15 mouse cellular contexts compared by ENCODE assay signal in genomic region chr14:79262677-79263076, GRCm38 (mm10). TPM values are rescaled to one million over a fixed set of nuclear protein-coding genes. Genes with fewer than 3 reads are reported as not detected.
DNase-seq lines count a peak whose midpoint lies in the region; ATAC-seq and TF ChIP-seq lines count a peak whose summit lies in the region.
"Had no signal": no experiment of that assay in that cellular context is flagged by ENCODE, and none has a peak within 500 bp of the region (broad histone marks: within the 10 kb centered on the region; RNA-seq: fewer than 3 reads in every experiment).

No protein-coding gene starts in this region.

- H3K27me3 ChIP-seq in forebrain, embryonic 16.5 days (replicated peaks; ENCODE audit: control insufficient read depth, insufficient read depth, low read length), result no peaks in the 10 kb centered on the region
- no peaks in the 10 kb centered on the region for H3K27me3 ChIP-seq in intestine, postnatal 0 days (replicated peaks; ENCODE audit: control insufficient read depth, insufficient read depth, low read length)
- H3K27me3 ChIP-seq in midbrain, embryonic 11.5 days (ENCODE audit: control insufficient read depth, insufficient read depth, low read length), result no peaks in the 10 kb centered on the region

- H3K9ac ChIP-seq in forebrain, embryonic 16.5 days (replicated peaks; ENCODE audit: low read depth, low read length), result no peak overlapping the region
- no peak overlapping the region for H3K9ac ChIP-seq in intestine, postnatal 0 days (ENCODE audit: low read depth, low read length)
- H3K9ac ChIP-seq in midbrain, embryonic 11.5 days (ENCODE audit: low read length), result no peak overlapping the region
- H3K9ac ChIP-seq: liver, embryonic 13.5 days had no signal

- H3K9me3 ChIP-seq in forebrain, embryonic 16.5 days (ENCODE audit: control insufficient read depth, low read length), result no peaks in the 10 kb centered on the region
- H3K9me3 ChIP-seq in intestine, postnatal 0 days (ENCODE audit: control insufficient read depth), result no peaks in the 10 kb centered on the region
- H3K9me3 ChIP-seq in midbrain, embryonic 11.5 days (ENCODE audit: control insufficient read depth, low read length), result no peaks in the 10 kb centered on the region
- H3K9me3 ChIP-seq: liver, embryonic 13.5 days had no signal

- H3K4me2 ChIP-seq in forebrain, embryonic 16.5 days (ENCODE audit: low read length), result no peak overlapping the region
- no peak overlapping the region for H3K4me2 ChIP-seq in intestine, postnatal 0 days (replicated peaks; ENCODE audit: low read depth)
- no peak overlapping the region for H3K4me2 ChIP-seq in midbrain, embryonic 11.5 days
- H3K4me2 ChIP-seq: liver, embryonic 13.5 days had no signal

- H3K4me3 ChIP-seq in lung, adult 2 months (replicated peaks; ENCODE audit: extremely low read depth, low read depth, low read length), result no peak overlapping the region
- no peak overlapping the region for H3K4me3 ChIP-seq in forebrain, embryonic 16.5 days (replicated peaks; ENCODE audit: low read length)
- no peak overlapping the region for H3K4me3 ChIP-seq in intestine, postnatal 0 days (ENCODE audit: low read depth, low read length)
- no peak overlapping the region for H3K4me3 ChIP-seq in gastrocnemius, adult 2 months
- H3K4me3 ChIP-seq in midbrain, embryonic 11.5 days (ENCODE audit: low read depth, low read length), result no peak overlapping the region
- H3K4me3 ChIP-seq: erythroblast, embryonic 14.5 days; liver, embryonic 13.5 days had no signal

- no peak for TF ChIP-seq CTCF in lung, adult 2 months (IDR thresholded peaks at IDR 0.05; ENCODE audit: insufficient read depth, low read length)
- no peak for TF ChIP-seq CTCF in intestine, postnatal 0 days (IDR thresholded peaks at IDR 0.05; ENCODE audit: low read depth)
- TF ChIP-seq CTCF in gastrocnemius, adult 2 months (IDR thresholded peaks at IDR 0.05), result no peak

- intact Hi-C loops in left cerebral cortex, postnatal 36 days (cut with DNase I), result no loop called here
- intact Hi-C loops in gastrocnemius, adult 2 months (cut with DNase I), result no loop called here

- peak; percentile 35 to 39 for DNase-seq in lung, adult 18-20 months
- no peak for DNase-seq in lung, adult 2 months
- peak; percentile 40 for DNase-seq in brain, adult 2 months (ENCODE audit: low read depth, low spot score)
- DNase-seq in left cerebral cortex, postnatal 36 days (ENCODE audit: low spot score in 2 of 2), result peak; percentile 13 to 21
- no peak for DNase-seq in gastrocnemius, adult 2 months
- no peak for DNase-seq in midbrain, embryonic 11.5 days (ENCODE audit: low spot score, missing footprints)
- DNase-seq: liver, embryonic 13.5 days; thymus, postnatal 25 days had no signal

- no peaks in the 10 kb centered on the region for H3K36me3 ChIP-seq in forebrain, embryonic 16.5 days (ENCODE audit: control insufficient read depth, insufficient read depth)
- no peaks in the 10 kb centered on the region for H3K36me3 ChIP-seq in intestine, postnatal 0 days (ENCODE audit: control insufficient read depth, insufficient read depth)
- H3K36me3 ChIP-seq in midbrain, embryonic 11.5 days (ENCODE audit: control insufficient read depth, insufficient read depth, low read length), result no peaks in the 10 kb centered on the region
- H3K36me3 ChIP-seq: liver, embryonic 13.5 days had no signal

- 80% methylated on average over 4 of the region's 4 CpGs for WGBS in lung, adult 2 months
- WGBS in forebrain, embryonic 16.5 days, result 73% methylated on average over 4 of the region's 4 CpGs
- 92% methylated on average over 4 of the region's 4 CpGs for WGBS in intestine, postnatal 0 days
- 82% methylated on average over 4 of the region's 4 CpGs for WGBS in midbrain, embryonic 11.5 days

- no peaks in the 10 kb centered on the region for H3K4me1 ChIP-seq in lung, adult 2 months (ENCODE audit: control insufficient read depth, insufficient read depth, low read length)
- no peaks in the 10 kb centered on the region for H3K4me1 ChIP-seq in forebrain, embryonic 16.5 days (replicated peaks; ENCODE audit: control insufficient read depth, insufficient read depth, low read length)
- no peaks in the 10 kb centered on the region for H3K4me1 ChIP-seq in intestine, postnatal 0 days (replicated peaks; ENCODE audit: control insufficient read depth, insufficient read depth, low read length)
- no peaks in the 10 kb centered on the region for H3K4me1 ChIP-seq in midbrain, embryonic 11.5 days (ENCODE audit: control insufficient read depth, insufficient read depth, low read length)
- H3K4me1 ChIP-seq: liver, embryonic 13.5 days had no signal

- peak; percentile 79 for ATAC-seq in forebrain, embryonic 16.5 days
- ATAC-seq in intestine, postnatal 0 days, result no peak
- no peak for ATAC-seq in midbrain, embryonic 11.5 days (ENCODE audit: low FRiP score)
- ATAC-seq: midbrain, embryonic 16.5 days had no signal

- no peak for TF ChIP-seq POLR2A in lung, adult 2 months (IDR thresholded peaks at IDR 0.05; ENCODE audit: borderline replicate concordance, extremely low read depth, low read depth, low read length)

- no peak overlapping the region for H3K27ac ChIP-seq in forebrain, embryonic 16.5 days (ENCODE audit: low read length)
- no peak overlapping the region for H3K27ac ChIP-seq in intestine, postnatal 0 days (ENCODE audit: low read depth, low read length)
- H3K27ac ChIP-seq in gastrocnemius, adult 2 months, result no peak overlapping the region
- H3K27ac ChIP-seq in midbrain, embryonic 11.5 days (ENCODE audit: low read depth, low read length), result no peak overlapping the region
- H3K27ac ChIP-seq: kidney, postnatal 0 days; liver, embryonic 13.5 days had no signal

RNA-seq across cellular contexts. Expression of gene Zfp957, which starts 15.5 kb away (rescaled TPM):
- polyA plus RNA-seq in lung, adult 2 months (2012; rRNA removed), result not detected in 2 replicates
- polyA plus RNA-seq in forebrain, embryonic 16.5 days (2015; fragmentation: Nextera tagmentation; extraction: Ambion mirVana), result not detected in 2 replicates
- not detected for total RNA-seq in left cerebral cortex, postnatal 36 days (2021)
- polyA plus RNA-seq in intestine, postnatal 0 days (2015; fragmentation: Nextera tagmentation; extraction: Ambion mirVana), result not detected in 2 replicates
- total RNA-seq in gastrocnemius, adult 2 months (2021), result not detected
- not detected in 2 replicates for polyA plus RNA-seq in midbrain, embryonic 11.5 days (2014; fragmentation: Nextera tagmentation; extraction: Ambion mirVana)
- total RNA-seq: ES-E14 had no signal
- polyA plus RNA-seq: erythroblast, embryonic 14.5 days; heart, embryonic 14.5 days; kidney, postnatal 0 days; liver, embryonic 13.5 days; midbrain, embryonic 16.5 days had no signal

RNA-seq across cellular contexts. Expression of gene Rgcc, which starts 38.8 kb away (rescaled TPM):
- polyA plus RNA-seq in lung, adult 2 months (2012; rRNA removed), result 279 and 648 TPM in 2 replicates
- polyA plus RNA-seq in forebrain, embryonic 16.5 days (2015; fragmentation: Nextera tagmentation; extraction: Ambion mirVana), result 58.0 and 62.8 TPM in 2 replicates
- 10 to 100 TPM; 30.1 to 39.0 TPM for total RNA-seq in left cerebral cortex, postnatal 36 days (2021)
- polyA plus RNA-seq in intestine, postnatal 0 days (2015; fragmentation: Nextera tagmentation; extraction: Ambion mirVana), result 42.5 and 54.8 TPM in 2 replicates
- 10 to 100 TPM; 46.9 to 78.3 TPM for total RNA-seq in gastrocnemius, adult 2 months (2021)
- 13.7 and 18.7 TPM in 2 replicates for polyA plus RNA-seq in midbrain, embryonic 11.5 days (2014; fragmentation: Nextera tagmentation; extraction: Ambion mirVana)

Comparison
In these comparisons a context has a peak if more than half of its experiments do, and no peak if none do; other contexts are left out.
1. DNase-seq: peak in lung, adult 18-20 months (2 of 2), brain, adult 2 months (single experiment) and left cerebral cortex, postnatal 36 days (2 of 2); none in lung, adult 2 months (single experiment), gastrocnemius, adult 2 months (single experiment) and midbrain, embryonic 11.5 days (single experiment).